Mouse (Mus musculus) mouse trophoblast stem cell (cell line): Measurements from ENCODE around the gene Itgal.

Experiments used
- in situ Hi-C, 2 experiments: fragments of 300-500 bp; cut with MseI, MboI; formaldehyde crosslinking; loops; 2 replicates in 1 of 2; 3 replicates in 1 of 2; pipeline ENCODE4 v1.15.1; 2025

Itgal gene

GRCm38 (mm10) chr7:127378310-127378921 lies 82.4 kb downstream of the Itgal start:
- in situ Hi-C loops = no loop called here
